Mouse (Mus musculus) adrenal gland (tissue): ENCODE measurements around the gene Htr6.

ENCODE experiments used
- intact Hi-C: fragments of 180-260 bp; cut with DNase I; formaldehyde crosslinking; loops from one replicate; pipeline ENCODE4 v1.15.1; 2025

Gene Htr6

DNA sequence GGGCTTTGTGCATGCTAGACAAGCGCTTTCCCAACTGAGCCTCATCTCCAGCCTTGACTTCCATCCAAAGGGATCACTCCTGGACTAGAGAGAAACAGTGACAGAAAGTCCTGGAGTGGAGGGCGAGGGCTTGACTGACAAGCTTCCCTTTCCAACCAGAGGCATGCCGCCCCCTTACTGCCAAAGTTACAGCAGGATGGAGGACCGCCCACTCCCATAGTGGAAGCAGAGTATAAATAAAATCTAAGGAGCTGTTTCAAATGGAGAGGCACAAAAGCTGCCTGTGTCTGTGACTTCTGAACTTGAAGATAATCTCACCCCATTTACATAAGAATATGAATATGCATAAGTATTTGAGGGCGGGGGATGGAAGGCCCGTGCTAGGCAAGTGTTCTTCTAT is 26.9 kb downstream of the Htr6 start:
- intact Hi-C loops: no loop called here

DNA sequence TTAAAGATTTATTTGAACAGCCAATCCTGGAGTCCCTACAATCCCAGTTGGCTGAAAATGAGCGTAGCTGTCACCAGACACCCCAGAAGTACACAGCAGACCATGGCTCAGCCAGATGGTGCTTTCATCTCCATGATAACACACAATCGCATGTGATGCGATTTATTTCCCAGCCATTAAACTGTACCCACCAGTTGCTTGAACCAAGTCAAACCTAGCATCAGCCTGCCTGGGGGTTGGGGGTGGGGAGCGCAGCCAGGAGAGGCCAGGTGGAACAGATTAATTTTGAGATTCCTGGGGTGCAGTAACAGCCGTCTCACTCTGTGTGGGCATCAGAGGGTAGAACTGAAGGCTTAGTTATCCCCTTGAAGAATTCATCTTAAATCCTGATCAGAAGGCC is 29.0 kb downstream of the Htr6 start:
- intact Hi-C loops: no loop called here

DNA sequence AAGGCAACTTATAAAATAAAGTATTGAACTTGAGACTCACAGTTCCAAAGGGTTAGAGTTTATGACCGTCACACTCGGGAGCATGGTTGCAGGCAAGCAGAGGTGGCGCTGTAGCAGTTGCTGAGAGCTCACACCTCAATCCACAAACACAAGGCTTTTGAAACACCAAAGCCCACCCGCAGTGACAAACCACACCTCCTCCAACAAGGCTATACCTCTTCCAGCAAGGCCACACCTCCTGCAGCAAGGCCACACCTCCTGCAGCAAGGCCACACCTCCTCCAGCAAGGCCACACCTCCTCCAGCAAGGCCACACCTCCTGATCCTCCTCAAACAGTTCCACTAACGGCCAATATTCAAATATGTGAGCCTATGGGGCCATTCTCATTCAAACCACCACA is 30.8 kb downstream of the Htr6 start:
- intact Hi-C loops: no loop called here

DNA sequence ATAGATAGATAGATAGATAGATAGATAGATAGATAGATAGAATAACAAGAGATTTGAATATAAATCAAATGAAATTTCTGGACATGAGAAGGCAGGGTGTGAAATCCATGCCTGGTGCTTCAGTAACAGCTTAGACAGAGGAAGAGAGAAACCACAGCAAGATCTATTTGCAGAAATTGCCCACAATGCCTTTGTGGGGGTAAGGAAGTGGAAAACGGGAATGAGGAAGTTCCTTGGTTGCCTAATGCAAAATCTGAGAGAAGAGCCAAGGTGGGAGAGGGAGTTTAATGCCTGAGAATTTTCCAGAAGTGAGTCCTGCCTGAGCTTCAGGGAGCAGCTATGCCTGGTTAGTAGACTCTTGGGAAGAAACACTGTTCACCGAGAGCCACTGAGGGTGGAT is 31.8 kb downstream of the Htr6 start:
- intact Hi-C loops: no loop called here

DNA sequence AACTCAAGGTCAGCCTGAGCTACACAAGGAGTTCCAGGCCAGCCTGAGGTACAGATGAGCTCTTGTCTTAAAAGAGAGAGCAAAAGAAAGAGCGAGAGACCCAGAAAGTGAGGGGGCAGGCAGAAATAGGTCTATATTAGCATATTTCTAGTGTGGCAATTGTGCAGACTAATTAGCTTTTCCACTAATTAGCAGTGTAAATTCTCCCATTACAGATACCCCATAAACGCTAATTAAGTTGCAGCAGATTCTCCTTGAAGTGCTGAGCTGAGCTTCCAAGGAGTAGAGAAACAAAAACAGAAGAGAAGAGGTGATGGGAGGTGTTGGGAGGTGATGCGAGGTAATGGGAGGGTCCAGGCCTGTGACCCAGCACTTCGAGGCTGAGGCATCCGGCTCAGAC is 32.8 kb downstream of the Htr6 start:
- intact Hi-C loops: no loop called here

DNA sequence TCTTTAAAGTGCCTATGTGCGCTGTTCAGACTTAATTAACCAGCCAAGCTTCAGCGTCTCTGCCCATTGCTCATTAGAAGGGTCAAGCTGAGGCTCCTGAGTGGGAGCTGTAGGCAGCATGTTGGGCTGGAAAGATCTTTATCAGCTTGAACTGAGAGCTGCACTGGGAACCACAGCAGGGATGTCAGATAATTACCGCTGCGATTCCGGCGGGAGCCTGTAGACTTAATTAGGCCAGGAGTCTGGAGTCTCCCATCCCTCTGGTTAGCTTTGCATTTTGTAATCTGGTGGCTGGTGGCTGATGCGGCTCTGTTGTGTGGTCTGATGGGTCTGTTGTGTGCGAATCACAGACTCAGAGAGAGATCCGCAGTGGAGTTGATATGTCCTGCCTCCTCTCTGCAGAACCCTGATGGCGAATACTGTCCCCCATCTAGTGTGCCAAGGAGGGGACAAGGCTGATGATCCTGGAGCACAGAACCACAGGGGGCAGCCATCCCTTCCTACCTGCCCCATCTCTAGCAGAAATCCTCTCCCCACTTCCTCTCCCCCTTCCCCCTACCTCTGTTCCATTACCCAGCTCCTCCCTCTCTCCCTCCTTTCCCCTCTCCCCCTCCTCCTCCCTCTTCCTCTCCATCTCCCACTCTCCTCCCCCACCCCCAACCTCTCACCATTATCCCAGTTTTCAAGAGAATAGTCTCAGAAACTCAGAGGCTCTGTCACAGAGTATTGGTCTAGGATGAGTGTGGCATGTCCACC is 35.1 kb downstream of the Htr6 start:
- intact Hi-C loops: no loop called here

DNA sequence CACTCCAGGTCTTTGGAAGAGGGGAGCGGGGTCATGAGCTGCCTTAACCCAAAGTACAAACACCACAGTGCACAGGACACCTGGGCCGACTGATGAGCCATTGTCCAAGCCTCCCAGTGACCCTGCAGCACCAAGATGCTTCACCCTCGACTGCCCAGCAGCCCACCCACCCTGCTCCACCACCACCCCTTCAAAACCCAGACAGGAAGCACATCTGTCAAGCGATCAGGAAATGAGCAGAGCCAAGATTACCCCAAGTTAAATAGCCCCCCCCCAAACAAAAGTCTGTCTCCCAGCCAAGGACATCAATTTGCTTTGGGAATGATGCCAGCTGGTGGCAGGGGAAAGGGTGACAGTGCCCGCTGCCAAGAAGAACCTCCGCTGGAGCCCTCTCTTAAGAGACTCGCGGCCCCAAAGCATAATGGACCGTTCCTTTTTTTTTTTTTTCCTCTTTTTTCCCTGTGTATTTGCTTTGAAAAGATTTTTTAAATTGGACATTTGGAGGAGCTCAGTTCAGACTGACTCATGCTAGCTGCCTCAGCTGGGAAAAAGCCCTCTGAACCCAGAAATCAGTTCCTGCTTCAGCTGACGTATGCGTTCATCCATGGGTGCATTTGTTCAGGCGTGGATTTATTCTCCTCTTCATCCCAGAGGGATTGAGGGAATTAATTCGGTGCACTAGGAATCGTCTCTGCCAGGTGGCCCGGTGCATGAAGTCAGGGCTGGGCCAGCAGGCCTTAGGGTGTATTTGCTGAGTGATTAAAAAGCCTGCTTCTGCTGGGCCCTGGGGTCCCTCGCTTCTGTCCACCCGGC is 37.4 kb downstream of the Htr6 start:
- intact Hi-C loops: no loop called here

DNA sequence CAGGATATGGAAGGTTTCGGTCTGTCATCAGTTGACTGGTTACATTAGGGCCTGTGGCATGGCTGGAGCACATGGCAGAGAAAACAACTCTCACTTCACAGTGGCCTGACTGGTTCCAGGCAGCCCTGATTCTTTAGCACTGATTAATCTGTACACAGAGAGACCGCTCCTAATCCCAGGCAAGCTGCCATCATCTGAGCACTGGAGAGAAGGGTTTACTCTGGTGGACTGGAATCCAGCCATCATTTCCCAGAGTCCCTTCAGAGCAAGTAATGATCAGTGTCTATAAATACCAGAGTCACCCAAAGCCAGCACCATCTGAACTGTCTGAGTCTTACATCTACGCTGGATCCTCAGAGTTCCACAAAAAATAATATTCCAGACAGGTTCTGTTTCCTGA is 39.6 kb downstream of the Htr6 start:
- intact Hi-C loops: no loop called here

DNA sequence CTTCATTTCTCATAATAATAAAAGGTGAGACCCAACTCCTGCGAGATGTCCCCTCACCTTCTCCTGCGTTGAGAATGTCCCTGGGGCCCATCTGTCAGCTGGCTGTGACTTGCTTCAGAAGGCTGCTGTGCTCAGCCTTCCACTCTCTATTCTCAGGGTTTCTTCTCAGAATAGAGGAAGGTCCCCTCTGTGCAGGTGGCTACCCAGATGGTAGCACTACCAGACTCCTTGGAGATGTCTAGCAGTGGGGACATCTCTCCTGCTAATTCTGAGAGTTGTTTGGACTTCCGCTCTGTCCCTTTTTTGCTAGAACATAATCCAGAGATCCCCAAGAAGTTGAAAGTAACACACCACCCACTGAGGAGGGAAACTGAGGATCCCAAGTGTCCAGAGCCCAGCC is 40.4 kb downstream of the Htr6 start:
- intact Hi-C loops: no loop called here

DNA sequence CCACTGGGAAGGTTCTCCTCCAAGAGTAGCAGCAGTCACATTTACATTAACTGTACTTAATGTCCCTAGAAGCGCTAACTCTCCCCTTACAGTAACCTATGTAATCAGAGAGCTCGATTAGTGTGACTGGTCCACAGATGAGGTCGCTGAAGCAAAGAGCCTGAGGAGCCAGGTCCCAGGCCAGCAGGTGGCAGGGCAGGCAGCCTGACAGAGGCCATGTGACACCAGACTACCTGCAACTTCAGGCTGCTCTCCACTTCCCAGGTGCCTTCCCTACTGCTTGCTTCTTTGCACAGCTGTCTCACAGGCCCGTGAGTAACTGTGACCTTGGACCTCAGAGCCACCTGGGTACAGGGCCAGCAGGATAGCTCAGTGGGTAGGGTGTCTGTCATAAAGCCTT is 40.8 kb downstream of the Htr6 start:
- intact Hi-C loops: no loop called here

DNA sequence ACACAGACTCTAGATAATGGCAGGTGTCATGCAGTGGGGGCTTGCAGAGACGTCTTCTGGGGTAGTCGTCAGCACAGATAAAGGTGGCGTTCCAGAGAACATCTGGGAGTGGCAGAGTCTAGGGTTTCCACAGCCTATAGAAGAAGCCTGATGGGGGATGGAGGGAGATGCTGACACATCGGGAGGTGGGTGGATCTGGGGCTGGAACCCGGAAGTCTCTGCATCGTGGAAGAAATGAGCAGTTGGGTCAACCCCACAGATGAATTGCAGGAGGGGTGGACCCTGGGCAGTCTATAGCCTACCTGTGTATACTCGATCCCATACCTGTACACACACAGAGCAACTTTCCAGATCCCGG is 41.4 kb downstream of the Htr6 start:
- intact Hi-C loops: no loop called here

DNA sequence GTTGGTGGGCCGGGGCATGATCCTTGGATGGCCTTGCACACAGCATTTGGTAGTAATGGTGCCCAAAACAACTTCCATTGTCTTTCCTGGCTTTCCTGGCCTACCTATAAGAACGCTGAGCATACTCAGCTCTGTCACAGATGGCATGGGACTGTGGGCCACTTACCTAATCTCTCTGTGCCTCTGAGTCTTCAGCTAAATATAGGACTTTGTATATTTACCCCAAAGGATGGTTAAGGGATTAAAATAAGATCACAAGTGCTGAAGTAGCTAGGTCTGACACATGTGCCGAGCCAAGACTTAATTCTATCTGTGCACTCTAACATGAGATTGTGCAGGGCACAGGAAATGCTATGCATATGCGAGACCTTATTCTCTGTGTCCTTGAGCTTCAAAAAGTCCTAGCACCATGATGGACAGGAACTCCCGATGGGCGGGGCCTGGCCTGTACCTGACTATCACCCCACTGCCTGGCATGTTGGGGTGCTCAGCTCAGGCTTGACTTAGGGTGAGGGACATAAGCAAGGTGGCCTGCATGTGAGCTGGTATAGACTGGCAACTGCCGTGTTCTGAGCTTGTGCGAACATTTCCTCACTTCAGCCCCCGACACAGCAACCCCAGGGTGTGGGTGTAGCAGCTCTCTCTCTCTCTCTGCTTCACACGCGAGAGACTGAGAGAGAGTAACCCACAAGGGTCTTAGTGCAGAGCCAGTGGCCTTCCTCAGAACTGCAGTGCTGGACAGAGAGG is 41.9 kb downstream of the Htr6 start:
- intact Hi-C loops: no loop called here

DNA sequence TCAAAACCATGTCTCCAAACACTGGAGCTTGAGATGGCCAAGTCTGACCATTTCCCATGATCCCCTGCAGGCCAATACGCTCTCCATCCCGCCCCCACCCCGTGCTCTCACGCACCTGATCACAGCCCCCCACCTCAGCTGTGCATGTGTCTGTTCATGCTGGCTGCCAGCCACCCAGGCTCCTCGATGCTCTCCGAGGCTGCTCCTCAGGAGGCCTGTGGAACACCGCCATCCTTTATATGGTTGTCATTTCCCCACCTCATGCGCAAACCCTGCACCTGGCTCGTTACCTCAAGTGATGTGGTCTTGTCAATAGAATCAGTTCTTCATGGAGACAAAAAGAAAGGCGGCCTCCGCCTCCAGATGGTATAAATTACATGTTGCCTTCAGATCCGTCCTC is 42.8 kb downstream of the Htr6 start:
- intact Hi-C loops: no loop called here

DNA sequence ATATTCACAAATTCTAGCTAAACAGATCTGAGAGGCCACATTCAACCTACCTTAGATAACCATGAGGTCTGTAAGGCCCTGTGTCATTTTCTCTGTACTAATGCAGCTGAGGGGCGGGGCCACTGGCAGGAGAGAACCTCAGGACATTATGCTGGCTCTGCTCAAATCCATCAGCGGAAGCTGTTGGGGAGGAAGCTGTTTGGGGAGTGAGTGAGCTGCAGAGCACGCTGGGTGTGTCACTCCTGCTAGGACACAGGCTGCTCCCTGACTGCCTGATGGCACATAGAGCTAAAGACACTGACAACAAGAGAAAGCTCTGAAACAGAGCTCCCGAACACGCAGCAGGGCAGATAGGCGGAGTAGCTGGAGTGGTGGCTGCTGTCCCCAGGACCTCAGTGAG is 44.7 kb downstream of the Htr6 start:
- intact Hi-C loops: no loop called here

DNA sequence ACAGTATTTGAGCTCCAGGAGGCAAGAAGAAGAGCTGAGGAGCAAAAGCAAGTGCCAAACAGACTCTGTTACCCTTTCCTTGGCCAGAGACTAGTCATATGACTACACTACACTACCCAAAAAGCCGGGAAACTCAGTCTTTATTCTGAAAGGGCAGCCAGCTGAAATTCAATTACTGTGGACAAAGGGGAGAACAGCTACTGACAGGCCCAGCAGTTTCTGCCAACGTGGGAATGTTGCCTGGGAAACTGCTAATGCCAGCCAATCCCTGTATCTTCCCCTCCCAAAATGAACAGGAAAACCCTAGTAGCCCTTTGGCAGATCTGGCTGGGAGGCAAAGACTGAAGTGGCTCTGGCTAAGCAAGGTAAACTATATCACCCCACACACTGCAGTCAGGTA is 51.0 kb downstream of the Htr6 start:
- intact Hi-C loops: no loop called here

DNA sequence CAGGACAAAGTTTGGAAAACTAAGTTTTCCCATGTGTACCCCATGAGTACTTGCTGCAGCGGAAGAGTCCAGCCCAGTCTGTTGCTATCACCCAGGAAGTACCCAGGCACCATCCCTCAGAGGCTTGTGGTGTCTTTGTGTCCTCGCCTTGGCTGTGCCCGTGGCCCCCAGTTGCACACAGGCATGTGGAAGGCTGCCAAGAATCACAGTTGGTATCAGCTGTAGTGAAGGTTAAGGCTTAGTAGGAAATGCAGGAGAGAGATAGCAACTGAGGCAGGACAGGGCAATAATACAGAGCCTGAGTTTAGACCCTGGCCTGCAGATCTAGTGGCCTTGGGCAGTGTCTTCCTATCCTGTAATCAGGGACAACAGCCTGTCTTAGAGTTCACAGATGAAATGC is 55.0 kb downstream of the Htr6 start:
- intact Hi-C loops: no loop called here

DNA sequence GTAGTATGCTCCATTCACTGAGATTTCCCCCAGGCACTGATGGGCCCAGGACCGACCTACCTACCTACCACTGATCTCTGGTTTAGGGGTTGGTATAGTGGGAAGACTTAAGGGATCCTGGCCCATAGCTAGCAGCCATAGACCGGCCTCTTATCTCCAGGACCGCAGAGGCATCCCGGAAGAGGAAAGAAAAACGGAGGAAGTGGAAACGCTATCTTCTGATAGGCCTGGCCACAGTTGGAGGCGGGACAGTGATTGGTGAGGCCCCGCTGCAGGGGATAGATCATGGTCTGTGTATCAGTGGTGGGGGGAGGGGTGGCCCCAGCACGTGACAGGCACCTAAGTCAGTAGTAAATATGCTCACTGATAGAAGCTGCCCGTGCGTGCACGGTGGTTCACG is 56.0 kb downstream of the Htr6 start:
- intact Hi-C loops: no loop called here

DNA sequence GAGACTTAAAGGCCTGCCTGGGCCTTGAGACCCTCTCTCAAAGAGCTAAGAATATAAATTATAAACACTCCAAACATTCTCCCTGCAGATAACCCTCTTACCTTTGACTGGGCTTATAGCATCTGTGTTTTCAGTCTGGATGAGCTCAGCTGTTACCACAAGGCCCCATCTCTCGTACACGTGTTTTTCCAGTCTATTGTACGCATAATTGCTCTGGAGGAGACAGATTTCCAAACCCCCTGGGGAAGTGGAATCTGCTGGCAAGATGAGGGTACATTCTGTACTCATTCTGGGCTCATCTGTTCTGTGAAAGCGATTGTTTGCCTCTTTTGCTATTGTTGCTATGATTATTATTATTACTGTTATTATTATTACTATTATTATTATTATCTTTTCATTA is 56.4 kb downstream of the Htr6 start:
- intact Hi-C loops: no loop called here

DNA sequence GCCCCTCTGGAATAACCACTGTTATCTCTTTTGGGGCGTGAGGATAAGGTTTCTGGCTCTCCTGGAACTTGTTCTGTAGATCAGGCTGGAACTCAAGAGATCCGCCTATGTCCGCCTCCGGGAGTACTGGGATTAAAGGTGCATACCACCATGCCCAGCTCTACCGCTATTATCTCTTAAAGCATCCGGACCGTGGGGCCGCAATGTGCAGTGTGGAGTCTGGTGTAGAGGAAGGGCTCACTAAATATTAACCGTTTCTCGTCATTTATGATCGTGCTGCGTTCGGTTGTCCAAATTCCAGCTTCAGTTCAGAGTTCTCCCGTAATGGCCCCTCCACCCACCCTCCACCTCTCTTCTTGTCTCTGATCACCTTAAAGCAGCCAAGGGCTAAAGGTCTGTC is 57.0 kb downstream of the Htr6 start:
- intact Hi-C loops: no loop called here

DNA sequence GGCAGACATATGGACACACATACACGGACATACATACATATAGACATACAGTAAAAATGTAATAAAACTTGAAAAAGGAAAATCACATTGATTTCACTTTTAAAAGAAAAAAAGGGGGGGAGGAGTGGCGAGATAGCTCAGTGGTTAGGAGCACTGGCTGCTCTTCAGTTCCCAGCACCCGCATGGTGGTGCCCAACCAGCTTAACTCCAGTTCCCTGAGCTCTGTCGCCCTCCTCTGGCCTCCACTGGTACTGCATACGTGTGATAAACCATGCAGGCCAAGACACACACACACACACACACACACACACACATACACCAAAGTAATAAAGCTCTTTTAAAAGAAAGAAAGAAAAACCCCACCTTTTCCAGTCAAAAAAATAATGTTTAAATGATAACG is 60.6 kb downstream of the Htr6 start:
- intact Hi-C loops: no loop called here

DNA sequence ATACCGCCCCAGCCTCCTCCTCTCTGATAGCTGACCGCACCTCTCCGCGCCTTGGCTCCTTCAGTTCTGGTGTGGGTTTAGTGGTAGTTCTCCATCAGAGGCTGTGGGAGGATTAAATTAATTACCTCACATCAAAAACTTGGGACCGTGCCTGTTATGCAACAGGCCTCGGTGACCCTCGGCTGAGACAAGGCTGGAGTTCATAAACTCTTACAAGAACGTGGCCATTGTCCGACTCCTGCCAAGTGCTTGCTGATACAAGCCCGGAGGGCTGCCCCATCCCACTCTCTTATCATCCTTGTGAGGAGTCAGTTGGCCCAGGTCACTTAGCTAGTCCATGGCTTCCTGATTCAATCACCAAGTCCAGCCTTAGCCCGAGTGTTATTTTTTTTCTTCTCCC is 62.1 kb downstream of the Htr6 start:
- intact Hi-C loops: no loop called here

DNA sequence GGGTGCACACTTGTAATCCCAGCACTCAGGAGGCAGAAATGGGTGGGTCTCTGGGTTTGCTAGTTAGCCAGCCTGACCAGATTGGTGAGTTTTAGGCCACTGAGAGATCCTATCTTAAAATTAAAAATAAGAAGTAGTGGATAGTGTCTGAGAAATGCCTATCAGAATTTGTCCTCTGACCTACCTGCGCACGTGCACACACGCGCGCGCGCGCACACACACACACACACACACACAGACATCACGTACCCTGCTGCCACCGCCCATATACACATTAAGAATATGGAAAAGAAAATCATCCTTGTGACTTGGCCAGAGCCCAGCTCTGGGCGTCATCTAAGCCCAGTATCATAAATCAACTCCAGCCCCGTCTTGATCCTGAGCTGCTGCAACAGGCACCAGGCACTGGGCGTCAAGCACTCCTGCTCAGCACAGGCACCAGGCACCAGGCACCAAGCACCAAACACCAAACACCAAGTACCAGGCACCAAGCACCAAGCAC is 64.1 kb downstream of the Htr6 start:
- intact Hi-C loops: no loop called here
